Comparison of ENCODE assay signal across 8 mouse cellular contexts in genomic region chr1:151078909-151079522, GRCm38 (mm10).
DNase-seq lines count a peak whose midpoint lies in the region; ATAC-seq lines count a peak whose summit lies in the region.

No protein-coding gene starts in this region.

- no peaks in the 10 kb centered on the region for H3K27me3 ChIP-seq in intestine, embryonic 15.5 days (replicated peaks)
- no peaks in the 10 kb centered on the region for H3K27me3 ChIP-seq in midbrain, embryonic 11.5 days (ENCODE audit: control insufficient read depth, insufficient read depth, low read length)

- H3K27ac ChIP-seq in intestine, embryonic 15.5 days = no peak overlapping the region
- H3K27ac ChIP-seq in midbrain, embryonic 11.5 days (ENCODE audit: low read depth, low read length) = no peak overlapping the region

- ATAC-seq in intestine, embryonic 15.5 days = peak; percentile 72
- ATAC-seq in midbrain, embryonic 11.5 days (ENCODE audit: low FRiP score) = peak; percentile 77

- H3K4me3 ChIP-seq in intestine, embryonic 15.5 days (replicated peaks) = no peak overlapping the region
- H3K4me3 ChIP-seq in midbrain, embryonic 11.5 days (ENCODE audit: low read depth, low read length) = no peak overlapping the region

- H3K4me1 ChIP-seq in intestine, embryonic 15.5 days (replicated peaks) = peaks cover 6% of the 10 kb centered on the region; the same call in 1 of the 2 replicates
- no peaks in the 10 kb centered on the region for H3K4me1 ChIP-seq in midbrain, embryonic 11.5 days (ENCODE audit: control insufficient read depth, insufficient read depth, low read length)

- DNase-seq in adipocyte (ENCODE audit: low spot score) = peak; percentile 83
- peak; percentile 87 for DNase-seq in embryo, embryonic 10 days (ENCODE audit: low spot score)
- peak; percentile 50 to 74 for DNase-seq in gastrocnemius, postnatal 4 days (ENCODE audit: low spot score in 2 of 2)
- peak; percentile 86 to 89 for DNase-seq in left cerebral cortex, postnatal 14 days (ENCODE audit: low spot score in 2 of 2)
- peak; percentile 98 for DNase-seq in midbrain, embryonic 11.5 days (ENCODE audit: low spot score, missing footprints)
- DNase-seq in right cerebral cortex, postnatal 4 days = peak; percentile 81
- peak; percentile 56 for DNase-seq in yolk sac, embryonic 10.5 days (ENCODE audit: low spot score)

- no peak overlapping the region for H3K9ac ChIP-seq in intestine, embryonic 15.5 days
- no peak overlapping the region for H3K9ac ChIP-seq in midbrain, embryonic 11.5 days (ENCODE audit: low read length)

- no peak overlapping the region for H3K4me2 ChIP-seq in intestine, embryonic 15.5 days (replicated peaks)
- no peak overlapping the region for H3K4me2 ChIP-seq in midbrain, embryonic 11.5 days

- no peaks in the 10 kb centered on the region for H3K9me3 ChIP-seq in intestine, embryonic 15.5 days
- no peaks in the 10 kb centered on the region for H3K9me3 ChIP-seq in midbrain, embryonic 11.5 days (ENCODE audit: control insufficient read depth, low read length)

- WGBS in intestine, embryonic 15.5 days = 37% methylated on average over 16 of the region's 16 CpGs
- 35% methylated on average over 16 of the region's 16 CpGs for WGBS in midbrain, embryonic 11.5 days

- H3K36me3 ChIP-seq in intestine, embryonic 15.5 days = no peaks in the 10 kb centered on the region
- no peaks in the 10 kb centered on the region for H3K36me3 ChIP-seq in midbrain, embryonic 11.5 days (ENCODE audit: control insufficient read depth, insufficient read depth, low read length)

- intact Hi-C loops in left cerebral cortex, postnatal 14 days (cut with DNase I) = loop anchor here (2.0 kb wide), 1 partner anchor 266 kb away; the partner anchor contains the start of gene Ivns1abp
